Mouse (Mus musculus) forebrain, embryonic 14.5 days (tissue): Measurements from ENCODE around the gene Satb2. TPM values are rescaled to one million over a fixed set of nuclear protein-coding genes. Genes with fewer than 3 reads are reported as not detected.

ENCODE experiments used
- ATAC-seq: fragments of 200-750 bp; cut with Nextera tagmentation; 2 replicates; pipeline ENCODE4 v1.8.0; 2017; ENCODE audit warnings: mild to moderate bottlenecking, moderate library complexity
- DNase-seq: peaks from one replicate; pipeline ENCODE4 v3.0.0-alpha.2; 2015; ENCODE audit warnings: low spot score
- H3K27ac ChIP-seq: fragments of 300-500 bp; sonication (generic); 2 replicates; pipeline ENCODE4 v1.5.1; 2014; ENCODE audit warnings: low read depth, mild to moderate bottlenecking, control low read depth, low read length, moderate library complexity
- H3K27me3 ChIP-seq: fragments of 300-500 bp; sonication (generic); replicated peaks from 2 replicates; pipeline ENCODE4 v1.6.1; 2014; ENCODE audit warnings: low read length, control low read depth, mixed read lengths; ENCODE audit not compliant: control insufficient read depth, insufficient read depth
- H3K36me3 ChIP-seq: fragments of 300-500 bp; sonication (generic); 2 replicates; pipeline ENCODE4 v1.6.1; 2014; ENCODE audit warnings: low read length, control low read depth; ENCODE audit not compliant: control insufficient read depth, insufficient read depth
- H3K4me1 ChIP-seq: fragments of 300-500 bp; sonication (generic); 2 replicates; pipeline ENCODE4 v1.6.1; 2014; ENCODE audit warnings: antibody characterized with exemption, low read length, control low read depth; ENCODE audit not compliant: control insufficient read depth, insufficient read depth
- H3K4me2 ChIP-seq: fragments of 300-500 bp; sonication (generic); 2 replicates; pipeline ENCODE4 v1.6.1; 2014; ENCODE audit warnings: mild to moderate bottlenecking, control low read depth, low read length
- H3K4me3 ChIP-seq: fragments of 300-500 bp; sonication (generic); 2 replicates; pipeline ENCODE4 v1.5.1; 2014; ENCODE audit warnings: low read depth, low read length, control low read depth
- H3K9ac ChIP-seq: fragments of 300-500 bp; sonication (generic); 2 replicates; pipeline ENCODE4 v1.6.1; 2014; ENCODE audit warnings: mild to moderate bottlenecking, low read length, control low read depth, moderate library complexity
- H3K9me3 ChIP-seq: fragments of 300-500 bp; sonication (generic); replicated peaks from 2 replicates; pipeline ENCODE4 v1.6.1; 2016; ENCODE audit warnings: low read length, control low read depth, mixed read lengths; ENCODE audit not compliant: control insufficient read depth
- WGBS: fragments of 180-500 bp; shearing (Covaris S2); extraction: QIAGEN DNeasy Blood & Tissue Kit; methylation state at CpG from one replicate; pipeline ENCODE4 v1.1.7; 2014; 5-methylcytosine and 5-hydroxymethylcytosine counted together
- polyA plus RNA-seq: library from polyadenylated mRNA; unstranded; fragments of >200 nt; fragmentation: Nextera tagmentation; extraction: Ambion mirVana; gene quantifications from 2 replicates; pipeline ENCODE4 v1.2.1, GENCODE M21; 2014

Gene Satb2
- polyA plus RNA-seq, 1 experiment from 2014 or later: 20.1 TPM

DNA sequence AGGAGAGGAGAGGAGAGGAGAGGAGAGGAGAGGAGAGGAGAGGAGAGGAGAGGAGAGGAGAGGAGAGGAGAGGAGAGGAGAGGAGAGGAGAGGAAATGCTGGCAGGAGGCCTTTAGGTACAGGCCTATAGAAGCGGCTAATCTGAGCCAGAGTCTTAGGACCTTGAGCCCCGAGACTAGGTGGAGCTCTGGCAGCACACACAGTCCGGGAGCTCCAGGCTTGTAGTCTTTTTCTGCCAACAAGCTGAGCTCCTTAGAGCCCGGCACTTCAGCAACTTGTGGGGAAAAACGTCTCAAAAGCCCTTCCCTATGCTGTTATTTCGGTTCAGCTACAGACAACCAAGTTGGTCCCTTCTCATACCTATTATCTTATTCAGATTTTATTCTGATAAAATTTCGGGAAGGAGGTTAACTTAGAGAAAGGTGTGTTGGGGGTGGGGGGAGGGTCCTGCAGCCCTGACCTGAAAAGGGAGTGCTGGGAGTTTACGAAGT is 4.7 kb upstream of the Satb2 start:
- Histone ChIP-seq H3K27me3 (peaks cover 68% of the 10 kb centered on the region), H3K9me3 (no peaks in the 10 kb centered on the region), H3K36me3 (no peaks in the 10 kb centered on the region), H3K4me2 (no peak overlapping the region), H3K4me3 (no peak overlapping the region), H3K4me1 (0 out of 2 replicates have a peak, but pooled peaks cover 2% of the 10 kb centered on the region), H3K27ac (no peak overlapping the region), H3K9ac (no peak overlapping the region)
- WGBS: 2% methylated on average over 8 of the region's 8 CpGs
- peak; percentile 32 for DNase-seq
- 0 out of 2 replicates have a peak, but pooled peaks have one; percentile 40 for ATAC-seq

DNA sequence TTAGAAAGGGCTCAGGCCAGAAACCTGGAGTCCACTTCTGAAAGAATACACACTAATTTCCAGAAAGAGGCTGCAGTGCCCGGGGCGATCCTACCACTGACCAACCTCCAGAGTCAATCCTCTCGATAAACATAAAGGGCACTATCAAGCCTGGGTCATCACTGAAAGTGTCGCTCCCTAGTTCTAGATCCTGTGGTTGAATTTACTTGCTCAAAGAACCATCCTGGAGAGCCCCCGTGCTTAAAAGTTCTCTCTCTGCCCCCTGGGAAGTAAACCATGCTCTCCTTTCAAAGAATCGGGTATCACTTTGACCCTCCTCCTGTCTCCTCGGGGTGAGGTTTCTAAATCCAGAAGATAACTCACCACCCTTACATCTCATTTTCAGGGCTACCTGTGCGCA is 4.2 kb upstream of the Satb2 start:
- Histone ChIP-seq H3K27me3 (peaks cover 71% of the 10 kb centered on the region), H3K27ac (no peak overlapping the region), H3K36me3 (no peaks in the 10 kb centered on the region), H3K4me1 (peaks cover 5% of the 10 kb centered on the region; the same call in 1 of the 2 replicates), H3K9ac (no peak overlapping the region), H3K4me3 (no peak overlapping the region), H3K9me3 (no peaks in the 10 kb centered on the region), H3K4me2 (no peak overlapping the region)
- no peak for ATAC-seq
- DNase-seq: no peak
- 1% methylated on average over 8 of the region's 8 CpGs for WGBS

DNA sequence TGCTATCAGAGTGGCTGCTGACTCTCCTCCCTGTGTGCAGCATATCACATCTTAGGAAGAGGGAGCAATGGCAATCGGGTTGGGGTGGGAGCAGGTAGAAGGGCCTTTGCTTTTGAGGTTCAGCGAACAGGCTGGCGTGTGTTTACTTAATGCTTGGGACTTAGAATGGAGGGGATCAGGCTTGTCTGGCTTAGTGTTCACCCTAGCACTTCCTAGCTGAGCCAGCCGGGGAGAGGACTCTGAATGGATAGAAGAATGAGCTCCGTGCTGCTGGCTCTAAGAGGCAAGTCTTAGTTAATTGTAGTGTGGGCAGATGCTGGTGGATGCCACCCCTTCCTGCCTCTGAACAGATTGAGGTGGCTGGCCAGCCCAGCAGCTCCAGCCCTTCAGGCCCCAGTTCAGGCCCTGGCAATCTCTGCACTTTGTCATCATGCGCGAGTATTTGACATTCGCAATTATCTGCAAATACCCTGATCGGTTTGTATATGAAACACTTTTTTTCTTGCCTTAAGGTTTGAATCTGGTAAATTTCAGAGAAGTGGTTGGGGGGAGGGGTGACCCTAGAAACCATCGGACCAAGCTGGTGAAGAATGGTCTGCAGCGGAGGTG is 3.6 kb upstream of the Satb2 start:
- Histone ChIP-seq H3K4me3 (no peak overlapping the region), H3K4me1 (peaks cover 10% of the 10 kb centered on the region; the same call in 1 of the 2 replicates), H3K4me2 (no peak overlapping the region), H3K9ac (no peak overlapping the region), H3K9me3 (no peaks in the 10 kb centered on the region), H3K36me3 (no peaks in the 10 kb centered on the region), H3K27me3 (peaks cover 77% of the 10 kb centered on the region), H3K27ac (no peak overlapping the region)
- ATAC-seq: no peak
- no peak for DNase-seq
- 3% methylated on average over 11 of the region's 11 CpGs for WGBS

DNA sequence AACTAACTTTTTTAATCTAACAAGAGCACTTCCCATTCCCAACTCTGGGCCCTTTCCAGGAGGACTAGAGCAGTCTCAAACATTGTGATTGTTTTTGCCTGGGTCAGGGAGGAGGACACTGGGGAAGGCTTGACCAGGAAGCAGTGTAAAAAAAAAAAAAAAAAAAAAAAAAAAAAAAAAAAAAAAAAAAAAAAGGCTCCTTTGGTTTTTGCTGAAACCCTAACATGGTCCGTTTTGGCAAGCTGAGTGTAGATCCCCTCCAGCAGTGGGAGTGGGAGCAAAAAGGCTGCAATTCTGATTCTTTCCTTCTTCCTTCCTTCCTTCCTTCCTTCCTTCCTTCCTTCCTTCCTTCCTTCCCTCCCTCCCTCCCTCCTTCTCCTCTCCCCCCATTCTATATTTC is 3.1 kb upstream of the Satb2 start:
- Histone ChIP-seq H3K4me1 (peaks cover 13% of the 10 kb centered on the region; the same call in 1 of the 2 replicates), H3K27ac (no peak overlapping the region), H3K27me3 (peaks cover 82% of the 10 kb centered on the region), H3K9ac (no peak overlapping the region), H3K4me2 (no peak overlapping the region), H3K36me3 (no peaks in the 10 kb centered on the region), H3K9me3 (no peaks in the 10 kb centered on the region), H3K4me3 (no peak overlapping the region)
- 0% methylated on average over 1 of the region's 1 CpGs for WGBS
- ATAC-seq (no peak), DNase-seq (no peak)

DNA sequence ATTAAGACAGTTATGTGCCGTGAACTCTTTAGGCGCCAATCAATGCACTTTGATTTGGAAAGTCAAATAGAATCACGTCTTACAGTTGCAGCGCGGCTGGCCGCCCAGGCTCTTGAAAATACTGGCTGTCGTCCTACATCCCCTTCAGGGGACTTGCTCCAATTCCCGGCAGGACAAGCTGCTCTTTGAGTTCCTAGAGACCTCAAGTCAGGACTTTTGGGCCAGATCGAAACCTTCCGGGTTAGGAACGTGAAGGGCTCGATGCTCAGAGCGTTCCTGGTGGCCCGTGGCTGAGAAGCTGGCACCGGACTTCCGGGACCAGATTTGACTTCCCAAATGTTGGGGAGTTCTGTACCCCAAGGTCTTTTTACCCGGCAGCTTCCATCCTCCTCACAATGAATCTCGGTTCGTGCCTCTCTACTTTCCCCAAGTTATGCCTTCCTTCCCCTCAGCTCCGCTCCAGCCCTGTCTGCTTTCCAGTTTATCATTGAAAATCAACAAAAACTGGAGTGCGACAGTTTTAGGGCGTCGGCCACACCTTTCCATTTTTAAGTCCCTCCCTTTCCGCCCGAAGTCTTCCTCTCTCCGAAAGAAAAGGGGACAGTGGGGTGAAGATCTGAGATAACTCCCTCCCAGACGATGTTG is 2.3 kb upstream of the Satb2 start:
- Histone ChIP-seq H3K4me2 (peak overlapping the region; percentile 31), H3K27me3 (peaks cover 86% of the 10 kb centered on the region), H3K27ac (no peak overlapping the region), H3K36me3 (no peaks in the 10 kb centered on the region), H3K9ac (0 out of 2 replicates have a peak overlapping the region, but pooled peaks have one; percentile 5), H3K4me1 (peaks cover 13% of the 10 kb centered on the region; the same call in 1 of the 2 replicates), H3K9me3 (no peaks in the 10 kb centered on the region), H3K4me3 (peak overlapping the region; percentile 8; the same call in 1 of the 2 replicates)
- ATAC-seq (no peak), DNase-seq (peak; percentile 30)
- WGBS: under 1% methylated on average over 27 of the region's 27 CpGs

DNA sequence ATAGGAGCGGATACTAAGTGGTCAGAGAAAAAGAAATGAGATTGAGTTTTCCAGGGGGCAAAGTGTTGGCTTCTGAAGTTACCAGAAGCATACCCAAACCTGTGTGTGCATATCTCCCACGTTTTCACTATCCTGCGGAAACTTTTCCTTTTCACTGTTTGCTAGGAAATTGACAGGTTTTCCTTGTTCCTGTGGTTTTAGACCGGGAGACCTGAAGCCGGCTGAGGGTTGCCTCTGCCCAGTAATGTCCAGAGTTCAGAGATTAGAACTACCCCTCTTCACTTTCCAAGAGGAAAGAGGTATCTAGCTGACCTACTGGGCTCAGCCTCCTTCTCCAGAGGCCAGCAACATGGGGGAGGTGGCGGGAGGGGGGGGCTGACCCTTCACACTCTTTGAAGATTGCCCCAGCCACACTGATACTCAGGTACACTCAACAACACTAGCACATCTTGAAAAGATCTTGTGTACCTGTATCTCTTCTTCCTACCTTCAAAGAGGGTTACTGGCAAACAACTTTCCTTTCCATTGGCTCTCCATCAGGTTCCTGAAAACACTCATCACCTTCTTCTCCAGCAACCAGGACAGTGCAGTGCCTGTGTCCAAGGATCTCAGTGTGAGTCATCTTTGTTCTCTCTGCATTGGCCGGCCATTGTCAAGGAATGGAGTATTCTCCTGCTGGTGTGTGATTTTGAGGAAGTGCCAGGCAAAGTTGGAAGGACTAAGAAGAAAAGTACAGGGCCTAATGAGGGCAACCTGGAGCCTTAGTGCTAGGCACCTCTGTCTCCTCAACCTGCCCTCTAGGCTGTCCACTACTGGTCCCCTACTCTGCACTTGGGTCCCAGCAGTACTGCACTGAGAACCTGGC is 1.3 kb upstream of the Satb2 start:
- DNase-seq: no peak
- H3K9ac ChIP-seq: no peak overlapping the region
- WGBS: under 1% methylated on average over 7 of the region's 7 CpGs
- H3K4me2 ChIP-seq: no peak overlapping the region
- H3K9me3 ChIP-seq: no peaks in the 10 kb centered on the region
- H3K27ac ChIP-seq: no peak overlapping the region
- H3K4me1 ChIP-seq: peaks cover 13% of the 10 kb centered on the region; the same call in 1 of the 2 replicates
- H3K27me3 ChIP-seq: peaks cover 83% of the 10 kb centered on the region
- H3K4me3 ChIP-seq: no peak overlapping the region
- no peaks in the 10 kb centered on the region for H3K36me3 ChIP-seq
- no peak for ATAC-seq

GRCm38 (mm10) chr1:56977201-56978100 is 999 bp downstream of the Satb2 start:
- DNase-seq: peak; percentile 68
- no peak overlapping the region for H3K27ac ChIP-seq
- H3K27me3 ChIP-seq: peaks cover 62% of the 10 kb centered on the region
- no peaks in the 10 kb centered on the region for H3K36me3 ChIP-seq
- WGBS: under 1% methylated on average over 45 of the region's 45 CpGs
- peaks cover 13% of the 10 kb centered on the region; the same call in 1 of the 2 replicates for H3K4me1 ChIP-seq
- H3K4me2 ChIP-seq: peak overlapping the region; percentile 55
- no peak for ATAC-seq
- no peaks in the 10 kb centered on the region for H3K9me3 ChIP-seq
- H3K4me3 ChIP-seq: peak overlapping the region; percentile 30
- peak overlapping the region; percentile 43 for H3K9ac ChIP-seq

DNA sequence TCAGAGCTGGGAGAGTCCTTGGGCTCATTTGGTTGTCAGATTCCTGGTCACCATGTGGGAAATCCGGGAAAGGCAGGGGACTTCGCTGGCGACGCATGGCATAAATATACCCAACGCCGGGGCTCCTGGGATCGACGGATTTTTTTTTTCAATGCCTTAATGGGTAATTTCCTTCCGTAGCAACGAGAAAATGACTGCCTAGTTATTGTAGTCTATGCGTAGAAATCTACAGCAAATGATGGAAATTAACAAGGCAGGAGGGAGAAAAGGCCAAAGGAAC is 1.7 kb downstream of the Satb2 start:
- Histone ChIP-seq H3K4me2 (peak overlapping the region; percentile 55), H3K27ac (no peak overlapping the region), H3K27me3 (peaks cover 55% of the 10 kb centered on the region), H3K36me3 (no peaks in the 10 kb centered on the region), H3K9me3 (no peaks in the 10 kb centered on the region), H3K4me1 (peaks cover 13% of the 10 kb centered on the region; the same call in 1 of the 2 replicates), H3K9ac (peak overlapping the region; percentile 43; the same call in 1 of the 2 replicates), H3K4me3 (peak overlapping the region; percentile 30)
- under 1% methylated on average over 11 of the region's 11 CpGs for WGBS
- DNase-seq: peak; percentile 24
- ATAC-seq: no peak
